ENCODE assay signal across 8 mouse cellular contexts in genomic region chr1:132541171-132541823, GRCm38 (mm10). TPM values are rescaled to one million over a fixed set of nuclear protein-coding genes. Genes with fewer than 3 reads are reported as not detected.
DNase-seq lines count a peak whose midpoint lies in the region; ATAC-seq and TF ChIP-seq lines count a peak whose summit lies in the region.

No protein-coding gene starts in this region.

- H3K27ac ChIP-seq in layer of hippocampus, adult 2 months: peak overlapping the region; percentile 92
- H3K27ac ChIP-seq in hindbrain, embryonic 15.5 days (replicated peaks): no peak overlapping the region
- H3K27ac ChIP-seq in midbrain, embryonic 15.5 days: no peak overlapping the region

- peak overlapping the region; percentile 61; the same call in 1 of the 2 replicates for H3K9ac ChIP-seq in hindbrain, embryonic 15.5 days
- peak overlapping the region; percentile 25; the same call in 1 of the 2 replicates for H3K9ac ChIP-seq in midbrain, embryonic 15.5 days

- no peaks in the 10 kb centered on the region for H3K36me3 ChIP-seq in hindbrain, embryonic 15.5 days
- no peaks in the 10 kb centered on the region for H3K36me3 ChIP-seq in midbrain, embryonic 15.5 days (replicated peaks)

- peaks cover 41% of the 10 kb centered on the region for H3K4me1 ChIP-seq in hindbrain, embryonic 15.5 days (replicated peaks)
- peaks cover 43% of the 10 kb centered on the region for H3K4me1 ChIP-seq in midbrain, embryonic 15.5 days

- H3K4me2 ChIP-seq in hindbrain, embryonic 15.5 days: peak overlapping the region; percentile 77
- peak overlapping the region; percentile 80 for H3K4me2 ChIP-seq in midbrain, embryonic 15.5 days

- no peak for DNase-seq in layer of hippocampus, adult 2 months (ENCODE audit: low spot score in 2 of 2)
- no peak for DNase-seq in layer of hippocampus, postnatal 14 days (ENCODE audit: low spot score in 2 of 2)
- no peak for DNase-seq in MN1 (ENCODE audit: low spot score)
- no peak for DNase-seq in thymus, adult 18-20 months
- no peak for DNase-seq in layer of hippocampus, adult 18-20 months (ENCODE audit: low spot score in 2 of 2)

- H3K4me3 ChIP-seq in layer of hippocampus, adult 2 months: peak overlapping the region; percentile 74
- peak overlapping the region; percentile 51 for H3K4me3 ChIP-seq in hindbrain, embryonic 15.5 days
- H3K4me3 ChIP-seq in midbrain, embryonic 15.5 days: peak overlapping the region; percentile 52

- 7% methylated on average over 14 of the region's 14 CpGs for WGBS in hindbrain, embryonic 15.5 days
- WGBS in midbrain, embryonic 15.5 days: 5% methylated on average over 14 of the region's 14 CpGs

- no peaks in the 10 kb centered on the region for H3K9me3 ChIP-seq in hindbrain, embryonic 15.5 days
- no peaks in the 10 kb centered on the region for H3K9me3 ChIP-seq in midbrain, embryonic 15.5 days

- TF ChIP-seq CTCF in layer of hippocampus, adult 2 months (conservative IDR thresholded peaks at IDR 0.05): no peak

- ATAC-seq in common myeloid progenitor, adult 5-6 weeks (replicated peaks; ENCODE audit: low read depth, poor library complexity, severe bottlenecking): peak; percentile 52; the same call in 1 of the 2 replicates
- ATAC-seq in hindbrain, embryonic 15.5 days (ENCODE audit: low FRiP score, low read depth): no peak
- peak; percentile 7; the same call in 1 of the 2 replicates for ATAC-seq in midbrain, embryonic 15.5 days (replicated peaks)

- H3K27me3 ChIP-seq in hindbrain, embryonic 15.5 days: no peaks in the 10 kb centered on the region
- H3K27me3 ChIP-seq in midbrain, embryonic 15.5 days (replicated peaks): no peaks in the 10 kb centered on the region

RNA-seq across cellular contexts. Expression of gene Cntn2, which starts 1.8 kb away (rescaled TPM):
- total RNA-seq in layer of hippocampus, adult 2 months (2021): 10 to 100 TPM; 71.8 to 73.9 TPM
- 10 to 100 TPM; 52.7 to 54.9 TPM for total RNA-seq in layer of hippocampus, postnatal 14 days (2021)
- total RNA-seq in common myeloid progenitor, adult 5-6 weeks (2017): not detected in 2 replicates
- 28.2 and 47.0 TPM in 2 replicates for polyA plus RNA-seq in hindbrain, embryonic 15.5 days (2015; fragmentation: Nextera tagmentation; extraction: Ambion mirVana)
- 38.9 and 44.0 TPM in 2 replicates for polyA plus RNA-seq in midbrain, embryonic 15.5 days (2015; fragmentation: Nextera tagmentation; extraction: Ambion mirVana)
- 10 to 100 TPM; 68.0 to 84.8 TPM for total RNA-seq in layer of hippocampus, adult 18-20 months (2021)

RNA-seq across cellular contexts. Expression of gene Tmem81, which starts 35.3 kb away (rescaled TPM):
- 1 to 10 TPM; 6.3 to 6.4 TPM for total RNA-seq in layer of hippocampus, adult 2 months (2021)
- 1 to 10 TPM; 2.7 to 4.0 TPM for total RNA-seq in layer of hippocampus, postnatal 14 days (2021)
- total RNA-seq in common myeloid progenitor, adult 5-6 weeks (2017): 3.0 and 6.3 TPM in 2 replicates
- 0.85 and 1.1 TPM in 2 replicates for polyA plus RNA-seq in hindbrain, embryonic 15.5 days (2015; fragmentation: Nextera tagmentation; extraction: Ambion mirVana)
- 0.99 and 1.0 TPM in 2 replicates for polyA plus RNA-seq in midbrain, embryonic 15.5 days (2015; fragmentation: Nextera tagmentation; extraction: Ambion mirVana)
- 1 to 10 TPM; 5.3 to 6.3 TPM for total RNA-seq in layer of hippocampus, adult 18-20 months (2021)

Comparison
In these comparisons a context has a peak if more than half of its experiments do, and no peak if none do; other contexts are left out.
1. RNA of gene Cntn2, which starts 1.8 kb away (total RNA-seq): 68.0 to 84.8 TPM in layer of hippocampus, adult 18-20 months, 71.8 to 73.9 TPM in layer of hippocampus, adult 2 months and 52.7 to 54.9 TPM in layer of hippocampus, postnatal 14 days; not detected in common myeloid progenitor, adult 5-6 weeks; every median in the first group is over 10 times any median in the second.
2. Peak in every context shown above with its lines, with median percentiles within 50 percentile points of each other: H3K4me3 ChIP-seq.